Mouse (Mus musculus): Measurements from ENCODE around the gene Slc5a12. TPM values are rescaled to one million over a fixed set of nuclear protein-coding genes. Genes with fewer than 3 reads are reported as not detected.

Slc5a12 gene
- polyA plus RNA-seq (2012) = not detected in 2 replicates

- Histone ChIP-seq H3K36me3 (ENCODE audit: control insufficient read depth) (no peaks in the 10 kb centered on the region), H3K9me3 (ENCODE audit: control insufficient read depth, low read length) (peaks cover 2% of the 10 kb centered on the region; the same call in 1 of the 2 replicates), H3K27me3 (ENCODE audit: control insufficient read depth) (no peaks in the 10 kb centered on the region), H3K4me3 (replicated peaks) (no peak within 1 kb of the TSS), H3K4me1 (ENCODE audit: control insufficient read depth) (no peaks in the 10 kb centered on the region)
- no peak for TF ChIP-seq GATA1 (IDR thresholded peaks at IDR 0.05; ENCODE audit: low read length)
- TF ChIP-seq TAL1 (IDR thresholded peaks at IDR 0.05; ENCODE audit: low read length) = no peak
Observed at GRCm38 (mm10) chr2:110596932-110597331, at the start of gene Slc5a12. Slc5a12 (plus strand) TSS chr2:110597298.

GRCm38 (mm10) chr2:110556098-110556497 is 41.0 kb upstream of the Slc5a12 start:
- H3K9me3 ChIP-seq (ENCODE audit: control insufficient read depth, low read length) = no peaks in the 10 kb centered on the region
- H3K27me3 ChIP-seq (ENCODE audit: control insufficient read depth) = no peaks in the 10 kb centered on the region
- no peaks in the 10 kb centered on the region for H3K36me3 ChIP-seq (ENCODE audit: control insufficient read depth)
- H3K4me1 ChIP-seq (ENCODE audit: control insufficient read depth) = no peaks in the 10 kb centered on the region
- TF ChIP-seq TAL1 (IDR thresholded peaks at IDR 0.05; ENCODE audit: low read length) (no peak), GATA1 (IDR thresholded peaks at IDR 0.05; ENCODE audit: low read length) (no peak)
- H3K4me3 ChIP-seq (replicated peaks) = no peak overlapping the region

GRCm38 (mm10) chr2:110562621-110563020 is 34.5 kb upstream of the Slc5a12 start:
- H3K9me3 ChIP-seq (ENCODE audit: control insufficient read depth, low read length) = no peaks in the 10 kb centered on the region
- no peak for TF ChIP-seq GATA1 (IDR thresholded peaks at IDR 0.05; ENCODE audit: low read length)
- TF ChIP-seq TAL1 (IDR thresholded peaks at IDR 0.05; ENCODE audit: low read length) = no peak
- H3K4me1 ChIP-seq (ENCODE audit: control insufficient read depth) = no peaks in the 10 kb centered on the region
- H3K4me3 ChIP-seq (replicated peaks) = no peak overlapping the region
- no peaks in the 10 kb centered on the region for H3K27me3 ChIP-seq (ENCODE audit: control insufficient read depth)
- H3K36me3 ChIP-seq (ENCODE audit: control insufficient read depth) = no peaks in the 10 kb centered on the region

- no peak overlapping the region for H3K4me3 ChIP-seq (replicated peaks)
- no peaks in the 10 kb centered on the region for H3K36me3 ChIP-seq (ENCODE audit: control insufficient read depth)
- TF ChIP-seq GATA1 (IDR thresholded peaks at IDR 0.05; ENCODE audit: low read length) (no peak), TAL1 (IDR thresholded peaks at IDR 0.05; ENCODE audit: low read length) (no peak)
- no peaks in the 10 kb centered on the region for H3K9me3 ChIP-seq (ENCODE audit: control insufficient read depth, low read length)
- H3K4me1 ChIP-seq (ENCODE audit: control insufficient read depth) = no peaks in the 10 kb centered on the region
- no peaks in the 10 kb centered on the region for H3K27me3 ChIP-seq (ENCODE audit: control insufficient read depth)
Observed at GRCm38 (mm10) chr2:110564673-110565627, 32.1 kb upstream of the Slc5a12 start.

GRCm38 (mm10) chr2:110586692-110587091 is 10.4 kb upstream of the Slc5a12 start:
- Histone ChIP-seq H3K4me3 (replicated peaks) (no peak overlapping the region), H3K9me3 (ENCODE audit: control insufficient read depth, low read length) (peaks cover 3% of the 10 kb centered on the region; the same call in 1 of the 2 replicates), H3K27me3 (ENCODE audit: control insufficient read depth) (no peaks in the 10 kb centered on the region), H3K36me3 (ENCODE audit: control insufficient read depth) (no peaks in the 10 kb centered on the region), H3K4me1 (ENCODE audit: control insufficient read depth) (no peaks in the 10 kb centered on the region)
- no peak for TF ChIP-seq TAL1 (IDR thresholded peaks at IDR 0.05; ENCODE audit: low read length)
- no peak for TF ChIP-seq GATA1 (IDR thresholded peaks at IDR 0.05; ENCODE audit: low read length)

GRCm38 (mm10) chr2:110590007-110590406 is 7.1 kb upstream of the Slc5a12 start:
- no peaks in the 10 kb centered on the region for H3K4me1 ChIP-seq (ENCODE audit: control insufficient read depth)
- TF ChIP-seq TAL1 (IDR thresholded peaks at IDR 0.05; ENCODE audit: low read length) = no peak
- no peak for TF ChIP-seq GATA1 (IDR thresholded peaks at IDR 0.05; ENCODE audit: low read length)

GRCm38 (mm10) chr2:110592276-110592675 is 4.8 kb upstream of the Slc5a12 start:
- no peak overlapping the region for H3K4me3 ChIP-seq (replicated peaks)
- no peaks in the 10 kb centered on the region for H3K27me3 ChIP-seq (ENCODE audit: control insufficient read depth)
- no peaks in the 10 kb centered on the region for H3K9me3 ChIP-seq (ENCODE audit: control insufficient read depth, low read length)
- no peaks in the 10 kb centered on the region for H3K36me3 ChIP-seq (ENCODE audit: control insufficient read depth)
- TF ChIP-seq GATA1 (IDR thresholded peaks at IDR 0.05; ENCODE audit: low read length) (no peak), TAL1 (IDR thresholded peaks at IDR 0.05; ENCODE audit: low read length) (no peak)
- no peaks in the 10 kb centered on the region for H3K4me1 ChIP-seq (ENCODE audit: control insufficient read depth)

More at GRCm38 (mm10) chr2:110590007-110590406, 7.1 kb upstream of the Slc5a12 start:
- peaks cover 3% of the 10 kb centered on the region; the same call in 1 of the 2 replicates for H3K9me3 ChIP-seq (ENCODE audit: control insufficient read depth, low read length)
- no peak overlapping the region for H3K4me3 ChIP-seq (replicated peaks)
- H3K27me3 ChIP-seq (ENCODE audit: control insufficient read depth) = no peaks in the 10 kb centered on the region
- no peaks in the 10 kb centered on the region for H3K36me3 ChIP-seq (ENCODE audit: control insufficient read depth)

- H3K9me3 ChIP-seq (ENCODE audit: control insufficient read depth, low read length) = no peaks in the 10 kb centered on the region; the same call in 1 of the 2 replicates
- H3K27me3 ChIP-seq (ENCODE audit: control insufficient read depth) = no peaks in the 10 kb centered on the region
- no peaks in the 10 kb centered on the region for H3K36me3 ChIP-seq (ENCODE audit: control insufficient read depth)
- H3K4me1 ChIP-seq (ENCODE audit: control insufficient read depth) = no peaks in the 10 kb centered on the region
- no peak overlapping the region for H3K4me3 ChIP-seq (replicated peaks)
- TF ChIP-seq TAL1 (IDR thresholded peaks at IDR 0.05; ENCODE audit: low read length) (no peak), GATA1 (IDR thresholded peaks at IDR 0.05; ENCODE audit: low read length) (no peak)
Observed at GRCm38 (mm10) chr2:110644358-110644757, 47.3 kb downstream of the Slc5a12 start.

GRCm38 (mm10) chr2:110644846-110645245 is 47.7 kb downstream of the Slc5a12 start:
- Histone ChIP-seq H3K27me3 (ENCODE audit: control insufficient read depth) (no peaks in the 10 kb centered on the region), H3K36me3 (ENCODE audit: control insufficient read depth) (no peaks in the 10 kb centered on the region), H3K4me3 (replicated peaks) (no peak overlapping the region), H3K9me3 (ENCODE audit: control insufficient read depth, low read length) (no peaks in the 10 kb centered on the region; the same call in 1 of the 2 replicates), H3K4me1 (ENCODE audit: control insufficient read depth) (no peaks in the 10 kb centered on the region)
- TF ChIP-seq TAL1 (IDR thresholded peaks at IDR 0.05; ENCODE audit: low read length) = no peak
- no peak for TF ChIP-seq GATA1 (IDR thresholded peaks at IDR 0.05; ENCODE audit: low read length)
